Mouse (Mus musculus): ENCODE measurements around the gene Nbl1. TPM values are rescaled to one million over a fixed set of nuclear protein-coding genes. Genes with fewer than 3 reads are reported as not detected.

The Nbl1 gene
- polyA plus RNA-seq, 1 experiment from 2014 or later = 91.6 TPM

- H3K36me3 ChIP-seq (replicated peaks; ENCODE audit: control insufficient read depth, insufficient read depth, low read depth, low read length) = no peaks in the 10 kb centered on the region
- H3K4me2 ChIP-seq (ENCODE audit: low read depth, low read length) = peak overlapping the region; percentile 82
- H3K27ac ChIP-seq (replicated peaks; ENCODE audit: low read depth, low read length) = no peak overlapping the region
- DNase-seq (ENCODE audit: low spot score) (no peak), ATAC-seq (replicated peaks; ENCODE audit: insufficient number of reproducible peaks, low FRiP score, low TSS enrichment, low read depth) (no peak)
- peak overlapping the region; percentile 85 for H3K9ac ChIP-seq (replicated peaks; ENCODE audit: low read length)
- WGBS = 14% methylated on average over 13 of the region's 13 CpGs
- peak overlapping the region; percentile 63 for H3K4me3 ChIP-seq (ENCODE audit: low read depth, low read length)
- H3K27me3 ChIP-seq (ENCODE audit: control insufficient read depth, insufficient read depth, low read length) = peaks cover 5% of the 10 kb centered on the region; the same call in 1 of the 2 replicates
- no peaks in the 10 kb centered on the region for H3K9me3 ChIP-seq (replicated peaks; ENCODE audit: control insufficient read depth, low read length)
- H3K4me1 ChIP-seq (ENCODE audit: control insufficient read depth, insufficient read depth, low read length) = peaks cover 3% of the 10 kb centered on the region; the same call in 1 of the 2 replicates
Measured at GRCm38 (mm10) chr4:139093196-139093530, 370 bp upstream of the Nbl1 start.

GRCm38 (mm10) chr4:139091478-139092355, 1.1 kb downstream of the Nbl1 start:
- H3K27ac ChIP-seq (replicated peaks; ENCODE audit: low read depth, low read length) = peak overlapping the region; percentile 53
- peaks cover 3% of the 10 kb centered on the region; the same call in 1 of the 2 replicates for H3K4me1 ChIP-seq (ENCODE audit: control insufficient read depth, insufficient read depth, low read length)
- ATAC-seq (replicated peaks; ENCODE audit: insufficient number of reproducible peaks, low FRiP score, low TSS enrichment, low read depth) = 0 out of 2 replicates have a peak, but pooled peaks have one; percentile 35
- peak overlapping the region; percentile 85 for H3K9ac ChIP-seq (replicated peaks; ENCODE audit: low read length)
- 3% methylated on average over 28 of the region's 28 CpGs for WGBS
- DNase-seq (ENCODE audit: low spot score) = peak; percentile 57
- H3K27me3 ChIP-seq (ENCODE audit: control insufficient read depth, insufficient read depth, low read length) = peaks cover 5% of the 10 kb centered on the region; the same call in 1 of the 2 replicates
- H3K36me3 ChIP-seq (replicated peaks; ENCODE audit: control insufficient read depth, insufficient read depth, low read depth, low read length) = no peaks in the 10 kb centered on the region
- peak overlapping the region; percentile 63 for H3K4me3 ChIP-seq (ENCODE audit: low read depth, low read length)
- H3K4me2 ChIP-seq (ENCODE audit: low read depth, low read length) = peak overlapping the region; percentile 82
- no peaks in the 10 kb centered on the region for H3K9me3 ChIP-seq (replicated peaks; ENCODE audit: control insufficient read depth, low read length)

- Histone ChIP-seq H3K27ac (replicated peaks; ENCODE audit: low read depth, low read length) (peak overlapping the region; percentile 53; the same call in 1 of the 2 replicates), H3K4me2 (ENCODE audit: low read depth, low read length) (peak overlapping the region; percentile 82), H3K9me3 (replicated peaks; ENCODE audit: control insufficient read depth, low read length) (no peaks in the 10 kb centered on the region), H3K9ac (replicated peaks; ENCODE audit: low read length) (peak overlapping the region; percentile 85), H3K4me3 (ENCODE audit: low read depth, low read length) (peak overlapping the region; percentile 63), H3K36me3 (replicated peaks; ENCODE audit: control insufficient read depth, insufficient read depth, low read depth, low read length) (no peaks in the 10 kb centered on the region), H3K4me1 (ENCODE audit: control insufficient read depth, insufficient read depth, low read length) (peaks cover 3% of the 10 kb centered on the region; the same call in 1 of the 2 replicates), H3K27me3 (ENCODE audit: control insufficient read depth, insufficient read depth, low read length) (peaks cover 5% of the 10 kb centered on the region; the same call in 1 of the 2 replicates)
- 14% methylated on average over 7 of the region's 7 CpGs for WGBS
- ATAC-seq (replicated peaks; ENCODE audit: insufficient number of reproducible peaks, low FRiP score, low TSS enrichment, low read depth) (0 out of 2 replicates have a peak, but pooled peaks have one; percentile 2), DNase-seq (ENCODE audit: low spot score) (peak; percentile 43)
Measured at GRCm38 (mm10) chr4:139091066-139091465, 1.7 kb downstream of the Nbl1 start.

- 59% methylated on average over 15 of the region's 15 CpGs for WGBS
- H3K9ac ChIP-seq (replicated peaks; ENCODE audit: low read length) = peak overlapping the region; percentile 85
- peak overlapping the region; percentile 82 for H3K4me2 ChIP-seq (ENCODE audit: low read depth, low read length)
- DNase-seq (ENCODE audit: low spot score) (no peak), ATAC-seq (replicated peaks; ENCODE audit: insufficient number of reproducible peaks, low FRiP score, low TSS enrichment, low read depth) (no peak)
- peaks cover 3% of the 10 kb centered on the region; the same call in 1 of the 2 replicates for H3K4me1 ChIP-seq (ENCODE audit: control insufficient read depth, insufficient read depth, low read length)
- H3K4me3 ChIP-seq (ENCODE audit: low read depth, low read length) = peak overlapping the region; percentile 63
- peaks cover 5% of the 10 kb centered on the region; the same call in 1 of the 2 replicates for H3K27me3 ChIP-seq (ENCODE audit: control insufficient read depth, insufficient read depth, low read length)
- H3K27ac ChIP-seq (replicated peaks; ENCODE audit: low read depth, low read length) = no peak overlapping the region
- no peaks in the 10 kb centered on the region for H3K36me3 ChIP-seq (replicated peaks; ENCODE audit: control insufficient read depth, insufficient read depth, low read depth, low read length)
- no peaks in the 10 kb centered on the region for H3K9me3 ChIP-seq (replicated peaks; ENCODE audit: control insufficient read depth, low read length)
Measured at GRCm38 (mm10) chr4:139090303-139090940, 2.4 kb downstream of the Nbl1 start.

GRCm38 (mm10) chr4:139088982-139089671, 3.7 kb downstream of the Nbl1 start:
- DNase-seq (ENCODE audit: low spot score) (no peak), ATAC-seq (replicated peaks; ENCODE audit: insufficient number of reproducible peaks, low FRiP score, low TSS enrichment, low read depth) (no peak)
- no peak overlapping the region for H3K27ac ChIP-seq (replicated peaks; ENCODE audit: low read depth, low read length)
- 55% methylated on average over 9 of the region's 9 CpGs for WGBS
- H3K36me3 ChIP-seq (replicated peaks; ENCODE audit: control insufficient read depth, insufficient read depth, low read depth, low read length) = no peaks in the 10 kb centered on the region
- H3K27me3 ChIP-seq (ENCODE audit: control insufficient read depth, insufficient read depth, low read length) = peaks cover 5% of the 10 kb centered on the region; the same call in 1 of the 2 replicates
- H3K9me3 ChIP-seq (replicated peaks; ENCODE audit: control insufficient read depth, low read length) = no peaks in the 10 kb centered on the region
- H3K4me3 ChIP-seq (ENCODE audit: low read depth, low read length) = no peak overlapping the region
- H3K9ac ChIP-seq (replicated peaks; ENCODE audit: low read length) = no peak overlapping the region
- H3K4me2 ChIP-seq (ENCODE audit: low read depth, low read length) = no peak overlapping the region
- peaks cover 3% of the 10 kb centered on the region; the same call in 1 of the 2 replicates for H3K4me1 ChIP-seq (ENCODE audit: control insufficient read depth, insufficient read depth, low read length)

GRCm38 (mm10) chr4:139086984-139087383, 5.8 kb downstream of the Nbl1 start:
- peaks cover 2% of the 10 kb centered on the region; the same call in 1 of the 2 replicates for H3K27me3 ChIP-seq (ENCODE audit: control insufficient read depth, insufficient read depth, low read length)
- H3K4me3 ChIP-seq (ENCODE audit: low read depth, low read length) = no peak overlapping the region
- no peak for ATAC-seq (replicated peaks; ENCODE audit: insufficient number of reproducible peaks, low FRiP score, low TSS enrichment, low read depth)
- DNase-seq (ENCODE audit: low spot score) = no peak
- H3K27ac ChIP-seq (replicated peaks; ENCODE audit: low read depth, low read length) = no peak overlapping the region
- H3K9me3 ChIP-seq (replicated peaks; ENCODE audit: control insufficient read depth, low read length) = no peaks in the 10 kb centered on the region
- 75% methylated on average over 4 of the region's 4 CpGs for WGBS
- no peak overlapping the region for H3K9ac ChIP-seq (replicated peaks; ENCODE audit: low read length)
- peaks cover 7% of the 10 kb centered on the region for H3K4me1 ChIP-seq (ENCODE audit: control insufficient read depth, insufficient read depth, low read length)
- no peak overlapping the region for H3K4me2 ChIP-seq (ENCODE audit: low read depth, low read length)
- no peaks in the 10 kb centered on the region for H3K36me3 ChIP-seq (replicated peaks; ENCODE audit: control insufficient read depth, insufficient read depth, low read depth, low read length)

- 20% methylated on average over 5 of the region's 5 CpGs for WGBS
Measured at GRCm38 (mm10) chr4:139086037-139086436, 6.8 kb downstream of the Nbl1 start.

More at GRCm38 (mm10) chr4:139086037-139086436, 6.8 kb downstream of the Nbl1 start:
- DNase-seq (ENCODE audit: low spot score) (peak; percentile 93), ATAC-seq (replicated peaks; ENCODE audit: insufficient number of reproducible peaks, low FRiP score, low TSS enrichment, low read depth) (no peak)
- Histone ChIP-seq H3K9ac (replicated peaks; ENCODE audit: low read length) (no peak overlapping the region), H3K4me3 (ENCODE audit: low read depth, low read length) (no peak overlapping the region), H3K27ac (replicated peaks; ENCODE audit: low read depth, low read length) (no peak overlapping the region), H3K4me1 (ENCODE audit: control insufficient read depth, insufficient read depth, low read length) (peaks cover 6% of the 10 kb centered on the region), H3K4me2 (ENCODE audit: low read depth, low read length) (no peak overlapping the region), H3K27me3 (ENCODE audit: control insufficient read depth, insufficient read depth, low read length) (peaks cover 2% of the 10 kb centered on the region; the same call in 1 of the 2 replicates), H3K36me3 (replicated peaks; ENCODE audit: control insufficient read depth, insufficient read depth, low read depth, low read length) (no peaks in the 10 kb centered on the region), H3K9me3 (replicated peaks; ENCODE audit: control insufficient read depth, low read length) (no peaks in the 10 kb centered on the region)

All from embryonic facial prominence, embryonic 11.5 days (tissue).